Mouse (Mus musculus) erythroblast, embryonic 14.5 days (primary cell): Measurements from ENCODE around the gene Hcfc1r1.

Experiments used
- GATA1 ChIP-seq: IDR thresholded peaks from 2 replicates; pipeline ENCODE4 v1.6.1; 2012; ENCODE audit warnings: low read length, inconsistent platforms, mixed read lengths
- TAL1 ChIP-seq: IDR thresholded peaks from 3 replicates; pipeline ENCODE4 v1.6.1; 2012; ENCODE audit warnings: low read length, inconsistent platforms, mixed read lengths

DNA sequence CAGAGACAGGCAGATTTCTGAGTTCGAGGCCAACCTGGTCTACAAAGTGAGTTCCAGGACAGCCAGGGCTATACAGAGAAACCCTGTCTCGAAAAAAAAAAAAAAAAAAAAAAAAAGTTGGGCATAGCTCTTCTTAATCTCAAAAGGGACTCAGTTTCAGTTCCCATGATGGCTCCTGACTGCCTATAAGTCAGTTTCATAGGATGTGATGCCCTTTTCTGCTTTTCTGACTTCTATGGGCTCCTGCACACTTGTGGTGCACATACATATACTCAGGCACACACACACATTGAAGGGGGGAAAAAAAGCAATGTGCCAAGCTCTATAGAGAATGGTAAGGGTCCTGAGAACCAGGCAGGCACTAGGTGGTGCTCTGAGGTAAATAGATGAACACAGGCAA lies 20.1 kb upstream of the Hcfc1r1 start:
- no peak for TF ChIP-seq GATA1
- TF ChIP-seq TAL1: no peak
